Mouse (Mus musculus): ENCODE measurements around the gene Erich6. TPM values are rescaled to one million over a fixed set of nuclear protein-coding genes. Genes with fewer than 3 reads are reported as not detected.
"Not testable (repeated sequence)": the region's sequence is repeated elsewhere in the genome, so short reads cannot be mapped to it uniquely, and the experiment has no call there.

The Erich6 gene
- polyA plus RNA-seq, 1 experiment: 1.9 TPM

DNA sequence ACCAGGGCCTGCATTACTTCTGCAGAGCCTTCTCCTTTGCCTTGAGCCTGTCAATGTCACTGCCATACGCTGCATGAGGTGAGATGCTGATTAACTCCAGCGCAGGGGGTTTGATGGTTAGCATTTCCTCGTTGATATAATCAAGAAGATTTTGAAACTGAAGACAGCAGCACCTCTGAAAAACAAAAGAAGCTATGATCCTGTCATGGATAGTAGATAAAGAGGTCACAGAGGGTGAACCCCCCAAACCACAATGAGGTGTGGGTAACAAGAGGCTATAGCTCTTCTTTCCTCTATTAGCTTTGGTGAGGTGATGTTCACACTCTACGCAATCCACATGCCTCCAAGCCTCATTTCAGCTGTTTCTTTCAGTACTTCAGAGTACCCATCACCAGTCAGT, 12.0 kb downstream of the Erich6 start:
- no peak for DNase-seq
- Histone ChIP-seq H3K27me3 (ENCODE audit: control insufficient read depth, insufficient read depth, low read length) (no peaks in the 10 kb centered on the region), H3K4me1 (ENCODE audit: control insufficient read depth, insufficient read depth, low read length) (no peaks in the 10 kb centered on the region), H3K4me3 (replicated peaks; ENCODE audit: insufficient read depth, low read depth, low read length) (no peak overlapping the region), H3K27ac (ENCODE audit: insufficient read depth, low read length) (no peak overlapping the region)
- TF ChIP-seq POLR2A (IDR thresholded peaks at IDR 0.05; ENCODE audit: borderline replicate concordance, insufficient read depth, low read length) (no peak), CTCF (IDR thresholded peaks at IDR 0.05; ENCODE audit: borderline replicate concordance, insufficient read depth, low read depth, low read length) (no peak)
- WGBS: 91% methylated on average over 4 of the region's 4 CpGs

- Histone ChIP-seq H3K4me1 (ENCODE audit: control insufficient read depth, insufficient read depth, low read length) (no peaks in the 10 kb centered on the region), H3K27me3 (ENCODE audit: control insufficient read depth, insufficient read depth, low read length) (no peaks in the 10 kb centered on the region), H3K4me3 (replicated peaks; ENCODE audit: insufficient read depth, low read depth, low read length) (no peak overlapping the region), H3K27ac (ENCODE audit: insufficient read depth, low read length) (no peak overlapping the region)
- DNase-seq: no peak
- no peak for TF ChIP-seq POLR2A (IDR thresholded peaks at IDR 0.05; ENCODE audit: borderline replicate concordance, insufficient read depth, low read length)
- TF ChIP-seq CTCF (IDR thresholded peaks at IDR 0.05; ENCODE audit: borderline replicate concordance, insufficient read depth, low read depth, low read length): no peak
- WGBS: 72% methylated on average over 3 of the region's 3 CpGs
Measured at GRCm38 (mm10) chr3:58622665-58623394, 14.2 kb downstream of the Erich6 start.

- TF ChIP-seq POLR2A (IDR thresholded peaks at IDR 0.05; ENCODE audit: borderline replicate concordance, insufficient read depth, low read length) (no peak), CTCF (IDR thresholded peaks at IDR 0.05; ENCODE audit: borderline replicate concordance, insufficient read depth, low read depth, low read length) (no peak)
- no peaks in the 10 kb centered on the region for H3K4me1 ChIP-seq (ENCODE audit: control insufficient read depth, insufficient read depth, low read length)
- no peak overlapping the region for H3K27ac ChIP-seq (ENCODE audit: insufficient read depth, low read length)
- no peak overlapping the region for H3K4me3 ChIP-seq (replicated peaks; ENCODE audit: insufficient read depth, low read depth, low read length)
- 46% methylated on average over 7 of the region's 7 CpGs for WGBS
- H3K27me3 ChIP-seq (ENCODE audit: control insufficient read depth, insufficient read depth, low read length): no peaks in the 10 kb centered on the region
- no peak for DNase-seq
Measured at GRCm38 (mm10) chr3:58621066-58621465, 15.9 kb downstream of the Erich6 start.

DNA sequence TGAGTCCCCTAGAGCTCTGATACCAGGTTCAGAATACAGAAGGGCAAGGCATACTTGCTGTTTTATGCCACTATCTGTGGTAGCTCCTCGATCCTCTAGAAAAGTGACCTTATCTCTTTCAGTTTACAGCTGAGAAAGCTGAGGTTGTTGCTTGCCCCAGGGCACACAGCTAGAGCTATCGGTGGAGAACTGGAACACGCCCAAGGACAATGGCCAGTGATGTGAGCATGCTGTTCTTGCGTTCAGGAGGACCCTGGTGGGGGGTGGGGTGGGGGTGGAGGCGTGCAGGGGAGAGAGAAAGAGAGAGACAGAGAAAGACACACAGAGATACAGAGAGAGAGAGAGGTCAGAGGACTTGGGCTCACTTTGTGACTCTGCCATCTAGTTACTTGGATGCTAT, 27.0 kb downstream of the Erich6 start:
- Histone ChIP-seq H3K27me3 (ENCODE audit: control insufficient read depth, insufficient read depth, low read length) (no peaks in the 10 kb centered on the region), H3K27ac (ENCODE audit: insufficient read depth, low read length) (no peak overlapping the region), H3K4me1 (ENCODE audit: control insufficient read depth, insufficient read depth, low read length) (no peaks in the 10 kb centered on the region), H3K4me3 (replicated peaks; ENCODE audit: insufficient read depth, low read depth, low read length) (no peak overlapping the region)
- TF ChIP-seq POLR2A (IDR thresholded peaks at IDR 0.05; ENCODE audit: borderline replicate concordance, insufficient read depth, low read length) (no peak), CTCF (IDR thresholded peaks at IDR 0.05; ENCODE audit: borderline replicate concordance, insufficient read depth, low read depth, low read length) (no peak)
- no peak for DNase-seq
- 66% methylated on average over 5 of the region's 5 CpGs for WGBS

GRCm38 (mm10) chr3:58608506-58608905, 28.5 kb downstream of the Erich6 start:
- H3K27me3 ChIP-seq (ENCODE audit: control insufficient read depth, insufficient read depth, low read length): no peaks in the 10 kb centered on the region
- no peaks in the 10 kb centered on the region for H3K4me1 ChIP-seq (ENCODE audit: control insufficient read depth, insufficient read depth, low read length)
- H3K4me3 ChIP-seq (replicated peaks; ENCODE audit: insufficient read depth, low read depth, low read length): no peak overlapping the region
- WGBS: 19% methylated on average over 4 of the region's 4 CpGs
- H3K27ac ChIP-seq (ENCODE audit: insufficient read depth, low read length): no peak overlapping the region
- DNase-seq: no peak
- TF ChIP-seq POLR2A (IDR thresholded peaks at IDR 0.05; ENCODE audit: borderline replicate concordance, insufficient read depth, low read length): no peak
- TF ChIP-seq CTCF (IDR thresholded peaks at IDR 0.05; ENCODE audit: borderline replicate concordance, insufficient read depth, low read depth, low read length): no peak

DNA sequence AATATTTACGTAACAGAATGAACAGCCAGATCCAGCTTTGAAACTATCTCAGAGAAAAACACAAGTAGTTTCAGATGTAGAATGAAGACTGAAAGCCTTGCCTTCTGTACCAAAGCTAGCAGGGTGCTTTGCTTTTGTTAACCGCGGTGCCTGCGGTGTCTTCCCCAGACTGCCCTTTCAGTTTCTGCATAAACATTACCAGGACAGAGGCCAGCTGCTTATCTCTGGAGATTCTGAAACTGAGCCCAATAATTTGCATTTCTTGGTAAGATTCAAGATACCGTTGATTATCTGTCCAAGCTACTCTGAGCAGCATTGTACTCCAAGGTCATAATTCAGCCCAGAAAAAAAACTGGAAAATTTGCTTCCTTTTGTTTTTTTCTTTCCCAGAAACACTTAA, 43.4 kb downstream of the Erich6 start:
- Histone ChIP-seq H3K27ac (ENCODE audit: insufficient read depth, low read length) (no peak overlapping the region), H3K4me1 (ENCODE audit: control insufficient read depth, insufficient read depth, low read length) (no peaks in the 10 kb centered on the region), H3K27me3 (ENCODE audit: control insufficient read depth, insufficient read depth, low read length) (no peaks in the 10 kb centered on the region), H3K4me3 (replicated peaks; ENCODE audit: insufficient read depth, low read depth, low read length) (no peak overlapping the region)
- TF ChIP-seq POLR2A (IDR thresholded peaks at IDR 0.05; ENCODE audit: borderline replicate concordance, insufficient read depth, low read length) (no peak), CTCF (IDR thresholded peaks at IDR 0.05; ENCODE audit: borderline replicate concordance, insufficient read depth, low read depth, low read length) (no peak)
- DNase-seq: no peak
- 32% methylated on average over 5 of the region's 5 CpGs for WGBS

DNA sequence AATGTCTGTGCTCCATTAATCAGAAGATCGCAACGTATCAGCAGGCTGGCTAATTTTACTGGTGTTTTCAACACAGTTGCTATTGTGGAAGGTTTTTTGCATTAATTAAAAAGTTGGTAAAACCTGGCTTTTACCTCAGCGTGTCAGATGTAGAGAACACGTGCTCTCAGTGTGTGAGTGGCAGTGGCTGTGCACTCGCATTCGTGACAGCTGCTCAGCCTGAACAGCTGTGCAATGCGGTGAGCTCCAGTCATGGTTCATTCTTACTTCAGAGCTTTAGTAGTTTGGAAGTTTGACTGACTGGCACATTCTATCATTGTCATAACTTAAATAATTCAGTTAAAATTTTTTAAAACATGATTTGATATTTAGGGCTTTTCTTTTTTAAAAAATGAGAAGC, 44.3 kb downstream of the Erich6 start:
- H3K4me3 ChIP-seq (replicated peaks; ENCODE audit: insufficient read depth, low read depth, low read length); DNase-seq; H3K27me3 ChIP-seq (ENCODE audit: control insufficient read depth, insufficient read depth, low read length); H3K4me1 ChIP-seq (ENCODE audit: control insufficient read depth, insufficient read depth, low read length); H3K27ac ChIP-seq (ENCODE audit: insufficient read depth, low read length): not testable (repeated sequence)
- 43% methylated on average over 7 of the region's 7 CpGs for WGBS

GRCm38 (mm10) chr3:58590544-58590943, 46.5 kb downstream of the Erich6 start:
- not testable (repeated sequence) for H3K27ac ChIP-seq (ENCODE audit: insufficient read depth, low read length); H3K27me3 ChIP-seq (ENCODE audit: control insufficient read depth, insufficient read depth, low read length); H3K4me3 ChIP-seq (replicated peaks; ENCODE audit: insufficient read depth, low read depth, low read length); H3K4me1 ChIP-seq (ENCODE audit: control insufficient read depth, insufficient read depth, low read length); DNase-seq
- 77% methylated on average over 4 of the region's 4 CpGs for WGBS

Measured in cerebellum, adult 2 months (tissue).